Mouse (Mus musculus): ENCODE results near the gene Enho.

DNA sequence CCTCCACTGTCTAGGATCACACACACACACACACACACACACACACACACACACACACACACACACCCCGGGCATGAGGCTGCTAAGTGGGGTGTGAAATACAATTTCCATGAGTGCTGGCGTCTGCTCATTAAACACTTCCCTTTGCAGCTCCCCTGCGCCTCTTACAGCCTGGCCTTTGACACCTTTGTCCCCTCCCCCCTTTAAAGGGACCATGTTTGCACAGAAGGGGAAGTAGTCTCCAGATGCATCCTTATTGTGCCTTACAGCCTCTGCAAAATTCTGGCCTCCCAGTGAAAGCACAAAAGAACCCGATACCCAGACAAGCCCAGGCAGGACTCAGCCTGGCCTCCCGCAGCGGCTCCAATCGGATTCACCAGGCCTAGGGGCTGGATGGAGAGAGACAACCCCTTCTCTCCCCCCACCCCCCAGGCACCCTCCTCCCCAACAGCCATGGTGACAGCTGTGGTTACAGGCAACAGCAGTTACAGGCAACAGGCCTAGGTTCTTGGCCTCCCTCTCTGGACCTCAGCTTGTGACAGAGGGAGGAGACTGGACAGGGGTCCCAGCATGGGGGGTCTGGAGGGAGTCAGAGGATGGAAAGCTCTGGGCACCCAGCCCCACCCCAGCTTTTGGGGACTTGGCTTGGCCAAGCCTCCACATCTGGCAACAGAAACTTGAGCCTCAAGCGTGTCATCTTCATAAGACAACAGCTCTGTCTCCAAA is 11.8 kb downstream of the Enho start:
- TF ChIP-seq CTCF (IDR thresholded peaks at IDR 0.05; ENCODE audit: borderline replicate concordance, insufficient read depth, low read length) (no peak), POLR2A (IDR thresholded peaks at IDR 0.05; ENCODE audit: low read depth, low read length) (no peak)
